ENCODE assay signal across 8 mouse cellular contexts in the genomic region with DNA sequence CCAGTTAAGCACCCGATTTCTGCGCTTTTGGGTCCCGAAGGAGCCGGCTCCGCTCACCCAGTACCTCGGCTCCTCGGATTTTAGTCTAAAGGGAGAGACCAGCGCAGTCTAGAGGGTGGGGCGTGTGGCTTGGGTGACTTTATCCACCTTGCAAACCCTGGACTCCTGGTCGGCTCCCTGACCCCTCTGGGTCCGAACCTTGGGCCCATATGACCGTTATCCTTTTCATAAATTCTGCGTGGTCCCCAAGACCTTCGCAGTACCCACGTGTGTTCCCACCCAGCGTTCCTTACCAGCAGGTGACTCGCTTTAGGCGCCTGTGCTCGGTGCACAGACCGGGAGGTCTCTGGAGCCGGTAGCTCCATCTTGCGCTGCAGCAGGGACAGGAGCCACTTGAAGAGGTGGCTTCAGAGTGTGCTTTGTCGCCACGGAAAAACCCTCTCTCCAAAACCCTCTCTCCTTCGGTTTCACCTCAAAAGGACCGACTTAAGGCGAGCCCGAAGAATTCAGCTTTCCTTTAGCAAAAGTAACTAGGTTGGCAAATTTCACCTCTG.
A peak's percentile ranks its signal among the peaks of the same experiment; 100 is the strongest.
DNase-seq lines count a peak whose midpoint lies in the region; ATAC-seq and TF ChIP-seq lines count a peak whose summit lies in the region.

No protein-coding gene starts in this region.

- peak; percentile 42 to 46 for DNase-seq in left cerebral cortex, adult 2 months (ENCODE audit: extremely low spot score in 1 of 2, low spot score in 2 of 2)
- DNase-seq in left cerebral cortex, postnatal 4 days, result no peak
- no peak for DNase-seq in yolk sac, embryonic 10.5 days (ENCODE audit: low spot score)
- DNase-seq in thymus, postnatal 10 days (ENCODE audit: low spot score in 2 of 2), result no peak

- intact Hi-C loops in left cerebral cortex, adult 2 months (cut with DNase I), result loop anchor here (2.0 to 10.0 kb wide), 6 partner anchors 157 to 1310 kb away; no protein-coding TSS in a partner anchor
- intact Hi-C loops in left cerebral cortex, postnatal 4 days (cut with DNase I), result loop anchor here (5.0 to 10.0 kb wide), 3 partner anchors 320 to 1310 kb away; no protein-coding TSS in a partner anchor

- TF ChIP-seq CTCF in left cerebral cortex, adult 2 months (IDR thresholded peaks at IDR 0.05), result no peak

- H3K9me3 ChIP-seq in embryonic facial prominence, embryonic 13.5 days, result no peaks in the 10 kb centered on the region
- H3K9me3 ChIP-seq in hindbrain, embryonic 13.5 days, result no peaks in the 10 kb centered on the region

- H3K4me1 ChIP-seq in embryonic facial prominence, embryonic 13.5 days, result peaks cover 11% of the 10 kb centered on the region; the same call in 1 of the 2 replicates
- H3K4me1 ChIP-seq in hindbrain, embryonic 13.5 days (replicated peaks), result peaks cover 27% of the 10 kb centered on the region

- WGBS in embryonic facial prominence, embryonic 13.5 days, result under 1% methylated on average over 28 of the region's 28 CpGs
- WGBS in hindbrain, embryonic 13.5 days, result under 1% methylated on average over 28 of the region's 28 CpGs

- H3K27me3 ChIP-seq in embryonic facial prominence, embryonic 13.5 days, result peaks cover 38% of the 10 kb centered on the region
- H3K27me3 ChIP-seq in hindbrain, embryonic 13.5 days, result peaks cover 20% of the 10 kb centered on the region

- peak overlapping the region; percentile 77 for H3K9ac ChIP-seq in embryonic facial prominence, embryonic 13.5 days
- peak overlapping the region; percentile 87 for H3K9ac ChIP-seq in hindbrain, embryonic 13.5 days

- ATAC-seq in embryonic facial prominence, embryonic 13.5 days (ENCODE audit: insufficient number of reproducible peaks, insufficient read depth, low FRiP score, low TSS enrichment, low read depth), result peak; percentile 52
- ATAC-seq in hindbrain, embryonic 13.5 days (ENCODE audit: low FRiP score), result peak; percentile 81
- peak; percentile 34; the same call in 1 of the 2 replicates for ATAC-seq in megakaryocyte progenitor cell, adult 5-6 weeks (replicated peaks; ENCODE audit: poor library complexity)
- no peak for ATAC-seq in CD4-positive, CD25-positive, alpha-beta regulatory T cell, adult 4 months

- H3K4me2 ChIP-seq in embryonic facial prominence, embryonic 13.5 days, result peak overlapping the region; percentile 97
- peak overlapping the region; percentile 91 for H3K4me2 ChIP-seq in hindbrain, embryonic 13.5 days

- peak overlapping the region; percentile 83 for H3K4me3 ChIP-seq in left cerebral cortex, adult 2 months
- peak overlapping the region; percentile 70 for H3K4me3 ChIP-seq in embryonic facial prominence, embryonic 13.5 days
- peak overlapping the region; percentile 80 for H3K4me3 ChIP-seq in hindbrain, embryonic 13.5 days

- no peaks in the 10 kb centered on the region for H3K36me3 ChIP-seq in embryonic facial prominence, embryonic 13.5 days
- no peaks in the 10 kb centered on the region for H3K36me3 ChIP-seq in hindbrain, embryonic 13.5 days

- H3K27ac ChIP-seq in left cerebral cortex, adult 2 months, result peak overlapping the region; percentile 89
- no peak overlapping the region for H3K27ac ChIP-seq in embryonic facial prominence, embryonic 13.5 days
- H3K27ac ChIP-seq in hindbrain, embryonic 13.5 days, result peak overlapping the region; percentile 40; the same call in 1 of the 2 replicates

Comparison
In these comparisons a context has a peak if more than half of its experiments do, and no peak if none do; other contexts are left out.
1. DNase-seq: peak in left cerebral cortex, adult 2 months (2 of 2); none in left cerebral cortex, postnatal 4 days (single experiment), yolk sac, embryonic 10.5 days (single experiment) and thymus, postnatal 10 days (0 of 2).
2. Peak in every context shown above with its lines, with median percentiles within 50 percentile points of each other: H3K4me3 ChIP-seq.